Mouse (Mus musculus) neural tube, embryonic 13.5 days (tissue): Measurements from ENCODE around the gene Krt17. TPM values are rescaled to one million over a fixed set of nuclear protein-coding genes. Genes with fewer than 3 reads are reported as not detected.

ENCODE experiments used
- polyA plus RNA-seq: library from polyadenylated mRNA; unstranded; fragments of >200 nt; fragmentation: Nextera tagmentation; extraction: Ambion mirVana; gene quantifications from 2 replicates; pipeline ENCODE4 v1.2.1, GENCODE M21; 2015

Krt17 gene
- polyA plus RNA-seq, 1 experiment from 2014 or later, result 0.73 TPM

Other genes starting within 250 kb of the Krt17 start
- gene Krt33a, start 244.8 kb downstream of the Krt17 start, polyA plus RNA-seq, result not detected in 2 replicates
- not detected in 2 replicates for gene Krt33b, start 231.2 kb downstream of the Krt17 start, polyA plus RNA-seq
- gene Krt34, start 219.5 kb downstream of the Krt17 start, polyA plus RNA-seq, result not detected in 2 replicates
- not detected in 2 replicates for gene Krt31, start 210.5 kb downstream of the Krt17 start, polyA plus RNA-seq
- not detected in 2 replicates for gene Krt32, start 172.8 kb downstream of the Krt17 start, polyA plus RNA-seq
- not detected in 2 replicates for gene Krt35, start 164.8 kb downstream of the Krt17 start, polyA plus RNA-seq
- not detected in 2 replicates for gene Krt36, start 155.4 kb downstream of the Krt17 start, polyA plus RNA-seq
- gene Krt13, start 139.5 kb downstream of the Krt17 start, polyA plus RNA-seq, result not detected in 2 replicates
- gene Krt15, start 125.1 kb downstream of the Krt17 start, polyA plus RNA-seq, result 1.0 and 4.3 TPM in 2 replicates
- 1.1 and 2.2 TPM in 2 replicates for gene Krt19, start 112.4 kb downstream of the Krt17 start, polyA plus RNA-seq
- not detected in 2 replicates for gene Krt9, start 67.8 kb downstream of the Krt17 start, polyA plus RNA-seq
- 1.6 and 7.2 TPM in 2 replicates for gene Krt14, start 53.5 kb downstream of the Krt17 start, polyA plus RNA-seq
- not detected in 2 replicates for gene Krt16, start 12.1 kb downstream of the Krt17 start, polyA plus RNA-seq
- gene Krt42, start 8.8 kb upstream of the Krt17 start, polyA plus RNA-seq, result not detected in 2 replicates
- gene Eif1, start 58.9 kb upstream of the Krt17 start, polyA plus RNA-seq, result 1,277 and 1,563 TPM in 2 replicates
- gene Gast, start 73.4 kb upstream of the Krt17 start, polyA plus RNA-seq, result 0.76 TPM in 1 of 2 replicates, not detected in the other
- gene Hap1, start 95.1 kb upstream of the Krt17 start, polyA plus RNA-seq, result 62.7 and 67.4 TPM in 2 replicates
- 91.6 and 94.4 TPM in 2 replicates for gene Jup, start 136.7 kb upstream of the Krt17 start, polyA plus RNA-seq
- 24.6 and 27.6 TPM in 2 replicates for gene P3h4, start 153.8 kb upstream of the Krt17 start, polyA plus RNA-seq
- gene Fkbp10, start 154.7 kb upstream of the Krt17 start, polyA plus RNA-seq, result 33.5 and 37.0 TPM in 2 replicates
- 99.8 and 110 TPM in 2 replicates for gene Nt5c3b, start 180.8 kb upstream of the Krt17 start, polyA plus RNA-seq
- 0.65 and 0.75 TPM in 2 replicates for gene Klhl10, start 180.9 kb upstream of the Krt17 start, polyA plus RNA-seq
- 10.2 and 12.1 TPM in 2 replicates for gene Klhl11, start 211.7 kb upstream of the Krt17 start, polyA plus RNA-seq